Mouse (Mus musculus) embryonic stem cell, embryonic (primary cell): ENCODE data around the gene Dpf1.

ENCODE experiments used
- CTCF ChIA-PET, 4 experiments: fragments of 300-600 bp in 2 of 4; fragments of 350-600 bp in 2 of 4; sonication (Branson Sonifier 250); formaldehyde crosslinking; loops; one replicate each; lab custom pipeline; 2022; ENCODE audit warnings: inconsistent platforms in 2 of 4; lab: Charles Lee
- POLR2A ChIA-PET, 4 experiments: fragments of 300-600 bp in 2 of 4; fragments of 350-600 bp in 2 of 4; sonication (Branson Sonifier 250); formaldehyde crosslinking; loops; one replicate each; lab custom pipeline; 2022; ENCODE audit warnings: antibody characterized with exemption in 4 of 4, inconsistent platforms in 1 of 4; lab: Charles Lee

The Dpf1 gene

GRCm38 (mm10) chr7:29293131-29294065 lies 10.4 kb upstream of the Dpf1 start:
- POLR2A ChIA-PET, result interaction anchor here in 2 of 4 experiments (0.5 to 4.6 kb wide), 35 partner anchors 9 to 487 kb away, joined by 3 to 35 read pairs (median 4); partner anchors contain the start of genes 2200002D01Rik (in 2 of the 2), Psmd8 (in 2 of the 2), Sipa1l3 (in 2 of the 2) and Spint2 (in 2 of the 2)
- CTCF ChIA-PET, result interaction anchor here (0.5 to 2.5 kb wide), 31 partner anchors 8 to 688 kb away, joined by 3 to 15 read pairs (median 4); partner anchors contain the start of genes 2200002D01Rik (in 2 of the 4), Catsperg1 (in 1 of the 4), Dpf1 (in 1 of the 4) and Kcnk6 (in 1 of the 4)

DNA sequence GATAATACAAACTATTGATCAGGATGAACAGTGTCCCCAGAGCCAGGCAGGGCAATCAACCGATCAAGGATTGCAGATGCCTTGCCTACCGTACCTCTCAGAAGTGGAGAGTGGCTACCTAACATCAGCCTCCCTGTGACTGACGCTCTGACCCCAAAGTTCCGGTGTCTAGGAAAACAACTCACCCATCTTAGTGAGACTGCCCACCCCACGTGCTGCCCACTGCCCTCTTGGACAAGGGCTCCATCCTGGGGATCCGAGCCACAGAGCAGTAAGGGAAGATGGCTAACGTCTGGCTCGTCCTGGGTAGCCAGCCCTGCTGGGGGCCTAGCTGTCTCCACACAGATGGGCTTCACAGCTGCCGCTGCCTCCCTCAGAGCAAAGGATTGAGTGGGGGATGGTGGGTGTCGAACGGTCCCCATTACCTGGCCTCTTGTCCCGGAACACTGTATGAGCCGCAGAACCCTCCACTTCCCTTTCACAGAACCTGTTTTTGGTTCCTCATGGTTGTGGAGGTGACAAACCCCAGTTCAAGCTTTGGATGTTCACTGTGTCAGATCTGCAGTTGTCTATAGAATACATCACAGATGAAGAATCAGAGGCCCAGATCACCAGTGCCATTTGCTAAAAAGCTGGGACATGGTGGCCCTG lies 9.5 kb upstream of the Dpf1 start:
- POLR2A ChIA-PET, result interaction anchor here in 3 of 4 experiments (0.6 to 4.6 kb wide), 32 partner anchors 9 to 293 kb away, joined by 3 to 35 read pairs (median 5); partner anchors contain the start of genes 2200002D01Rik (in 2 of the 3), Psmd8 (in 2 of the 3), Sipa1l3 (in 2 of the 3) and Spint2 (in 2 of the 3)
- CTCF ChIA-PET, result interaction anchor here (0.6 to 2.5 kb wide), 24 partner anchors 8 to 687 kb away, joined by 3 to 15 read pairs (median 4); partner anchors contain the start of genes 2200002D01Rik (in 1 of the 4), Dpf1 (in 1 of the 4), Kcnk6 (in 1 of the 4) and Sipa1l3 (in 1 of the 4)

DNA sequence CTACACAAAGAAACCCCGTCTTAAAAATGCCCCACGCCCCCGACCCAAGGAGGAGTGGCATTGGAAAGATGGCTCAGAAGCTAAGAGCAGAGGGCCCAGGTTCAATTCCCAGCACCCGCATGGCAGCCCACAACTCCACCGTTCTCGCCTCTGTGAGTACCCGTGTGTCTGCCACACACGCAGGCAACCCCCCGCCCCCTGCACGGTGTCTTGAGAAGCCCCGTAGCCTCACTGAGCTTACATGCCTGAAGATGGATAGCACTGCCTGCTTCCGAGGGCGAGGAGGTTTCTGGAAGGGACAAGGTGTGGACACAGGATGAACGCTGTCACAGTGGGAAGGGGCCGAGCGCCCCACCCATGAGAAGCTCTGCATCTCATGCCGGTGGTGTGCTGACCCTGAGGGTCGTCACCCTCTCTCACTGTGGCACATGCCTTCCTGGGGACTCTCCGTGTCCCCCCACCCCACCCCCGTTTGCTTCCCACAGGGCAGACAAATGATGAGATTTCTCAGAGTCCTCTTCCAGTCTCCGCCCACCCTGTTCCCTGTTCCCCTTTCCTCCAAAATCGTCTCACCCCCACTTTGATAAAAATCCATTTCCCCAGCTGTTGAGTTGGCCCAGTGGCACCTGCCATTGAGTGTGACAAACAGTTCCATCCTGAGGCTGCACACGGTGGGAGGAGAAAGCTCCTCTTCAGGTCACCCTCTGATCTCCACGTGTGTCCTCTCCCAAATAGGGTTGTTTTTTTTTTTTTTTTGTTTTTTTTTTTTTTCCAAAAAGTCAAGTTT lies 7.7 kb upstream of the Dpf1 start:
- POLR2A ChIA-PET, result interaction anchor here in 3 of 4 experiments (0.5 to 4.6 kb wide), 21 partner anchors 9 to 1323 kb away, joined by 3 to 35 read pairs (median 3); partner anchors contain the start of genes 2200002D01Rik (in 1 of the 3), Fam98c (in 1 of the 3) and Spint2 (in 1 of the 3)
- CTCF ChIA-PET, result interaction anchor here (0.5 to 2.2 kb wide), 21 partner anchors 8 to 962 kb away, joined by 3 to 17 read pairs (median 4); partner anchors contain the start of genes Ppp1r14a (in 1 of the 4), Psmd8 (in 1 of the 4) and Yif1b (in 1 of the 4)

- ChIA-PET POLR2A (interaction anchor here in 3 of 4 experiments (0.6 to 2.1 kb wide), 24 partner anchors 9 to 295 kb away, joined by 3 to 8 read pairs (median 3); partner anchors contain the start of genes Psmd8 (in 2 of the 3), 2200002D01Rik (in 1 of the 3), Fam98c (in 1 of the 3) and Ryr1 (in 1 of the 3)), CTCF (interaction anchor here (0.5 to 2.2 kb wide), 55 partner anchors 8 to 902 kb away, joined by 3 to 17 read pairs (median 4); partner anchors contain the start of genes 2200002D01Rik (in 2 of the 4), Psmd8 (in 2 of the 4), Fam98c (in 1 of the 4) and Ppp1r14a (in 1 of the 4))
Observed at GRCm38 (mm10) chr7:29296998-29297397, 6.8 kb upstream of the Dpf1 start.

GRCm38 (mm10) chr7:29301127-29301566 lies 2.6 kb upstream of the Dpf1 start:
- POLR2A ChIA-PET, result interaction anchor here in 3 of 4 experiments (0.6 to 1.8 kb wide), 16 partner anchors 10 to 579 kb away, joined by 3 to 10 read pairs (median 4); partner anchors contain the start of genes 2200002D01Rik (in 1 of the 3), Actn4 (in 1 of the 3), Ppp1r14a (in 1 of the 3) and Psmd8 (in 1 of the 3)
- CTCF ChIA-PET, result interaction anchor here (0.5 to 4.8 kb wide), 87 partner anchors 8 to 1782 kb away, joined by 3 to 50 read pairs (median 4); partner anchors contain the start of genes 2200002D01Rik (in 3 of the 4), Ppp1r14a (in 3 of the 4), Sipa1l3 (in 3 of the 4) and Catsperg1 (in 1 of the 4)

GRCm38 (mm10) chr7:29302641-29303040 lies 1.1 kb upstream of the Dpf1 start:
- CTCF ChIA-PET, result interaction anchor here (0.6 to 4.8 kb wide), 26 partner anchors 8 to 857 kb away, joined by 3 to 50 read pairs (median 5); partner anchors contain the start of genes Ppp1r14a (in 2 of the 4), 2200002D01Rik (in 1 of the 4), Catsperg1 (in 1 of the 4) and Psmd8 (in 1 of the 4)
- POLR2A ChIA-PET, result interaction anchor here in 3 of 4 experiments (0.6 to 2.9 kb wide), 13 partner anchors 9 to 704 kb away, joined by 3 to 10 read pairs (median 3); partner anchors contain the start of genes Eif3k (in 1 of the 3), Map4k1 (in 1 of the 3), Pak4 (in 1 of the 3) and Ppp1r14a (in 1 of the 3)

GRCm38 (mm10) chr7:29304463-29305262 lies 912 bp downstream of the Dpf1 start:
- CTCF ChIA-PET, result interaction anchor here in 3 of 4 experiments (0.6 to 1.5 kb wide), 4 partner anchors 145 to 511 kb away, joined by 3 to 13 read pairs (median 3); partner anchors contain the start of gene Zfp790 (in 1 of the 3)
- POLR2A ChIA-PET, result interaction anchor here in 3 of 4 experiments (0.6 to 2.9 kb wide), 6 partner anchors 12 to 124 kb away, joined by 3 to 10 read pairs (median 3); no protein-coding TSS in a partner anchor

DNA sequence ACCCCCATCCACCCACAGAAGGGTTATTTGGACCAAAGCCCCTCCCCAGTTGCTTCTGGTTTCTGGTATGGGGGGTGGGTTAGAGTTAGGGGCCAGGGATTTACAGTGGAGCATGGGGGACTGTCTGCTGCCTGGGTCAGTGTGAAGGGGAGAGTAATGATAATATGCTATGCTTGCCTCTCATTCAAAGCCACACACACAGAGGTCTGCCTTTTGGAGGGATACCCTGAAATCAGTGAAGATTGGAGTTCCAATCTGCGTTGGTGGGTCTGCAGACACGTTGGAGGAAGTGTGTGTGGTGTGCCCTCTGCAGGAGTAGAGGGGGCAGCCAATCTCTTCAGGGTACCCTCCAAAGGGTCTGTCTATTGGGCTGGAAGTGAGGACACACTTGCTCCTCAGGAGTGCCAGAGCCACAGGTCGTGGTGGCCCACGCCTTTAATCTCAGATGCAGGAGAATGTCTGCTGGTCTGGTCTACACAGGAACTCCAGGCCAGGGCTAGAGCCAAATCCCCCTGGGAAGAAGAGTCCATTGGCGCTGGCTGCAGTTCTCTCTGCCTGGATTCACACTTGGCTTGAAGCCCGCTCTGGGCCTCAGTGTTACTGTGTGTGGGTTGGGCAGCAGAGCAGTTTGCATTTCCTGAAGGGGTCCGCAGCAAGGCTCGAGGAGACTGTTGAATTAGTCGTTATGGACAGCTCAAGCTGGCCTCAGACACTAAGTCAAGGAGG lies 1.7 kb downstream of the Dpf1 start:
- CTCF ChIA-PET, result interaction anchor here in 2 of 4 experiments (0.6 to 2.3 kb wide), 5 partner anchors 8 to 510 kb away, joined by 3 to 13 read pairs (median 3); partner anchors contain the start of gene Zfp790 (in 1 of the 2)
- POLR2A ChIA-PET, result interaction anchor here in 3 of 4 experiments (0.6 to 1.2 kb wide), 9 partner anchors 8 to 150 kb away, joined by 3 read pairs; partner anchors contain the start of gene Yif1b (in 1 of the 3)

DNA sequence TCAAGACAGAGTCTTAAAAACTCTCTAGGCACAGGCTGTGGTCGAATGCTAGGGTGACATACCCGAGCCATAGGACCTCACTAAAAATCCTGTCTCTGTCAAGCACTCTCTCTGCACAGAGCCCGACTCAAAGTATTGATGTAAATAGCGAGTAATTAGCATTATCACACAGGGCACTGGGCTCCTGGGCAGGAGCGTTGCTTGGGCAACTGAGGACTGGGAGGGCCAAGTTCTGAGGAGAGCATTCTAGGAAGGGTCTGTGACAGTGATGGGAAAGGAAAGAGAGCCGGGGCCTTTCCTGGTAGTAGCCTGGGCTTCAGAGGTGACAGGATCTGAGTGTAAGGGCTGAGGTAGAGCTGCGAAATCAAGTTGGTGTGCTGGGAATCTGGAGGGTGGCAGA lies 2.4 kb downstream of the Dpf1 start:
- ChIA-PET CTCF (interaction anchor here (0.6 to 2.3 kb wide), 20 partner anchors 9 to 659 kb away, joined by 3 to 9 read pairs (median 3); partner anchors contain the start of gene Psmd8 (in 1 of the 4)), POLR2A (interaction anchor here in 2 of 4 experiments (0.5 to 1.9 kb wide), 18 partner anchors 9 to 594 kb away, joined by 3 to 9 read pairs (median 3); partner anchors contain the start of genes 2200002D01Rik (in 1 of the 2), Fam98c (in 1 of the 2) and Yif1b (in 1 of the 2))

GRCm38 (mm10) chr7:29306619-29307018 lies 2.9 kb downstream of the Dpf1 start:
- ChIA-PET CTCF (interaction anchor here (0.6 to 2.3 kb wide), 21 partner anchors 10 to 660 kb away, joined by 3 to 9 read pairs (median 3); partner anchors contain the start of gene Psmd8 (in 1 of the 4)), POLR2A (interaction anchor here in 3 of 4 experiments (0.5 to 1.9 kb wide), 23 partner anchors 8 to 572 kb away, joined by 3 to 9 read pairs (median 3); partner anchors contain the start of genes 2200002D01Rik (in 1 of the 3), Fam98c (in 1 of the 3), Sipa1l3 (in 1 of the 3) and Yif1b (in 1 of the 3))

DNA sequence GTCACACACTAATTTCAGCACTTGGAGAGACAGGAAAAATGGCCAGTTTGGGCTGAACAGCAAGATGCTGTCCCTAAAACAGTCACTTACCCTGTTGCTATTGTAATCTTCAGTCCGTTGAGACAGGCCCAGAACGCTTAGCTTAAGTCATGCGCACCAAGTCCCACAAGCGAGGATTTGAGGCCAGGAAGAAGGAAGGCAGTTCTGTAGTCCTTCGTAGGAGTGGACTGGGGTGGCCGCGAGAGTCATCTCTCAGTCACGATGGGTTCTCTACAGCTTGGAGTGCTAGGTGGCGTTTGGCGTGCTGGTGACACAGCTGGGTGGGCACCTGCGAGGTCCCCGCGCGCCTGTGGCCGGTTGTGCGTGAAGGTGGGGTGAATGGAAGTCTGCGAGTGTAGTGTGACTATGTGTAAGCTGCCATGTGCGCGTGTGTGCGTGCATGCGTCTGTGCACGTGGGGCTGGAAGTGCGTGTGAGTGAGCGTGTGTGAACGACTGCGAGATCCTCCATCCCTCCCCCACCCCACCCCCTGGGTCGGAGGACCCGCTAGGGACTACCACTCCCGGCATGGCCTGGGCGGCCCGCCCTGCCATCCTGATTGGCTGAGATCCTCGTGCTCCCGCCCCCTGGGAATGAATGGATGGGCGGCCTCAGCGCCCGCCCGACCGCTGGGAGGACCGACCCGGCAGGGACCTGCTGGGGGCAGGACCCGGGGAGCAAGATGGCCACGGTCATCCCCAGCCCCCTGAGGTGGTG lies 3.8 kb downstream of the Dpf1 start:
- POLR2A ChIA-PET, result interaction anchor here in 3 of 4 experiments (0.6 to 1.9 kb wide), 13 partner anchors 9 to 572 kb away, joined by 3 to 9 read pairs (median 3); partner anchors contain the start of genes 2200002D01Rik (in 1 of the 3) and Sipa1l3 (in 1 of the 3)
- CTCF ChIA-PET, result interaction anchor here in 3 of 4 experiments (0.6 to 2.3 kb wide), 8 partner anchors 10 to 215 kb away, joined by 3 to 9 read pairs (median 4); no protein-coding TSS in a partner anchor

DNA sequence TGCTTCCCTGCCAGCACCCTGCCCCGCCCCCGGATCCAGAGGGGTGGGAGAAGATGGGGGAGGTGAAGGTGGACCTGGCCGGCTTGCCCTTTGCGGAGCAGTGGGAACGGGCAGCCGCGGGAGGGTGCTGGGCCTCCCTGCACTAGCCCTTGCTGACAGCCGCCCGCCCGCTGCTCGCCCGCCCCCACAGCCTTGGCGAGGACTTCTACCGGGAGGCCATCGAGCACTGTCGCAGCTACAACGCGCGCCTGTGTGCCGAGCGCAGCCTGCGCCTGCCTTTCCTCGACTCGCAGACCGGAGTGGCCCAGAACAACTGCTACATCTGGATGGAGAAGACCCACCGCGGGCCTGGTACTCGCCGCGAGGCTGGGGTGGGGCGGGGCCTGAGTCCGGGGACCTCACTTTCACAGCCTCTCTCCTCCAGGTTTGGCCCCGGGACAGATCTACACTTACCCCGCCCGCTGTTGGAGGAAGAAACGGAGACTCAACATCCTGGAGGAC lies 5.5 kb downstream of the Dpf1 start:
- CTCF ChIA-PET, result interaction anchor here in 2 of 4 experiments (0.7 to 1.3 kb wide), 3 partner anchors 10 to 129 kb away, joined by 3 to 4 read pairs (median 3); partner anchors contain the start of gene Psmd8 (in 1 of the 2)
- POLR2A ChIA-PET, result interaction anchor here in 3 of 4 experiments (0.6 to 1.5 kb wide), 4 partner anchors 12 to 540 kb away, joined by 3 to 6 read pairs (median 3); no protein-coding TSS in a partner anchor
